Mouse (Mus musculus) heart, embryonic 12.5 days (tissue): ENCODE measurements around the gene Acvrl1. TPM values are rescaled to one million over a fixed set of nuclear protein-coding genes. Genes with fewer than 3 reads are reported as not detected.
A peak's percentile ranks its signal among the peaks of the same experiment; 100 is the strongest.

Experiments
- ATAC-seq: fragments of 200-750 bp; cut with Nextera tagmentation; 2 replicates; pipeline ENCODE4 v1.8.0; 2017; ENCODE audit warnings: moderate TSS enrichment, moderate library complexity; ENCODE audit not compliant: insufficient number of reproducible peaks, low FRiP score
- H3K27ac ChIP-seq: fragments of 300-500 bp; sonication (generic); 2 replicates; pipeline ENCODE4 v1.5.1; 2016; ENCODE audit warnings: mild to moderate bottlenecking, moderate library complexity; ENCODE audit not compliant: poor library complexity, severe bottlenecking
- H3K27me3 ChIP-seq: fragments of 300-500 bp; sonication (generic); replicated peaks from 2 replicates; pipeline ENCODE4 v1.6.1; 2016; ENCODE audit warnings: mild to moderate bottlenecking, moderate library complexity
- H3K36me3 ChIP-seq: fragments of 300-500 bp; sonication (generic); 2 replicates; pipeline ENCODE4 v1.6.1; 2016; ENCODE audit warnings: mild to moderate bottlenecking, moderate library complexity
- H3K4me1 ChIP-seq: fragments of 300-500 bp; sonication (generic); replicated peaks from 2 replicates; pipeline ENCODE4 v1.6.1; 2016; ENCODE audit warnings: mild to moderate bottlenecking
- H3K4me2 ChIP-seq: fragments of 300-500 bp; sonication (generic); 2 replicates; pipeline ENCODE4 v1.6.1; 2016; ENCODE audit warnings: mild to moderate bottlenecking, moderate library complexity
- H3K4me3 ChIP-seq: fragments of 300-500 bp; sonication (generic); 2 replicates; pipeline ENCODE4 v1.5.1; 2016; ENCODE audit warnings: mild to moderate bottlenecking
- H3K9ac ChIP-seq: fragments of 300-500 bp; sonication (generic); 2 replicates; pipeline ENCODE4 v1.6.1; 2016; ENCODE audit warnings: mild to moderate bottlenecking, moderate library complexity
- H3K9me3 ChIP-seq: fragments of 300-500 bp; sonication (generic); replicated peaks from 2 replicates; pipeline ENCODE4 v1.6.1; 2016; ENCODE audit warnings: mild to moderate bottlenecking, moderate library complexity
- WGBS: fragments of 180-500 bp; shearing (Covaris S2); methylation state at CpG from one replicate; pipeline ENCODE4 v1.1.7; 2016; 5-methylcytosine and 5-hydroxymethylcytosine counted together
- microRNA-seq: library from miRNA; unstranded; fragments of <30 nt; microRNA quantifications from one replicate; pipeline ENCODE4, GENCODE M21; 2017
- polyA plus RNA-seq: library from polyadenylated mRNA; unstranded; fragments of >200 nt; fragmentation: Nextera tagmentation; extraction: Ambion mirVana; gene quantifications from 2 replicates; pipeline ENCODE4 v1.2.1, GENCODE M21; 2016

The Acvrl1 gene
- polyA plus RNA-seq, 1 experiment from 2014 or later, result 3.1 TPM

- H3K4me3 ChIP-seq, result no peak overlapping the region
- H3K4me1 ChIP-seq, result peaks cover 65% of the 10 kb centered on the region
- no peak for ATAC-seq
- H3K4me2 ChIP-seq, result no peak overlapping the region
- H3K27ac ChIP-seq, result peak overlapping the region; percentile 83; the same call in 1 of the 2 replicates
- WGBS, result 61% methylated on average over 7 of the region's 7 CpGs
- H3K9ac ChIP-seq, result no peak overlapping the region
- H3K9me3 ChIP-seq, result no peaks in the 10 kb centered on the region
- H3K36me3 ChIP-seq, result peaks cover 31% of the 10 kb centered on the region
- no peaks in the 10 kb centered on the region for H3K27me3 ChIP-seq
These were observed 64.3 kb downstream of the Acvrl1 start for GRCm38 (mm10) chr15:101192651-101193050.

GRCm38 (mm10) chr15:101193971-101194370, 65.6 kb downstream of the Acvrl1 start:
- WGBS, result 88% methylated on average over 6 of the region's 6 CpGs
- ATAC-seq, result no peak
- peaks cover 61% of the 10 kb centered on the region for H3K4me1 ChIP-seq
- H3K9me3 ChIP-seq, result no peaks in the 10 kb centered on the region
- H3K9ac ChIP-seq, result no peak overlapping the region
- H3K27me3 ChIP-seq, result no peaks in the 10 kb centered on the region
- H3K27ac ChIP-seq, result no peak overlapping the region
- no peak overlapping the region for H3K4me2 ChIP-seq
- peaks cover 37% of the 10 kb centered on the region for H3K36me3 ChIP-seq
- H3K4me3 ChIP-seq, result no peak overlapping the region

Small RNAs within 50 kb of the gene (microRNA-seq; reads per million reads assigned to microRNA genes)
- not detected for gene Mir6962

Other genes starting within 250 kb of the Acvrl1 start
- not detected in 2 replicates for gene Gm47841, start 81.1 kb upstream of the Acvrl1 start, polyA plus RNA-seq
- 0.10 and 0.15 TPM in 2 replicates for gene Fignl2, start 50.0 kb upstream of the Acvrl1 start, polyA plus RNA-seq
- not detected in 2 replicates for gene Ankrd33, start 12.8 kb upstream of the Acvrl1 start, polyA plus RNA-seq
- gene Acvr1b, start 45.5 kb downstream of the Acvrl1 start, polyA plus RNA-seq, result 6.8 TPM in 2 replicates
- gene Grasp, start 95.7 kb downstream of the Acvrl1 start, polyA plus RNA-seq, result 6.6 and 7.3 TPM in 2 replicates
- gene Nr4a1, start 125.7 kb downstream of the Acvrl1 start, polyA plus RNA-seq, result 14.4 and 17.4 TPM in 2 replicates
- 46.6 and 49.7 TPM in 2 replicates for gene Atg101, start 155.8 kb downstream of the Acvrl1 start, polyA plus RNA-seq
- 0.73 and 0.83 TPM in 2 replicates for gene 6030408B16Rik, start 164.7 kb downstream of the Acvrl1 start, polyA plus RNA-seq
- 7.0 and 7.5 TPM in 2 replicates for gene Krt80, start 241.6 kb downstream of the Acvrl1 start, polyA plus RNA-seq